Mouse (Mus musculus): ENCODE results near the gene Olfr62.

Olfr62 gene

GRCm38 (mm10) chr4:118658652-118659051 lies at the start of gene Olfr62:
Gene Olfr62, plus strand, starts transcription at chr4:118658952.
- no peak for DNase-seq (ENCODE audit: low spot score)

- no peak for DNase-seq (ENCODE audit: low spot score)
Observed at GRCm38 (mm10) chr4:118609836-118610235, 48.9 kb upstream of the Olfr62 start.

GRCm38 (mm10) chr4:118612619-118613018 lies 46.1 kb upstream of the Olfr62 start:
- DNase-seq (ENCODE audit: low spot score) = no peak

GRCm38 (mm10) chr4:118615412-118615811 lies 43.3 kb upstream of the Olfr62 start:
- no peak for DNase-seq (ENCODE audit: low spot score)

- DNase-seq (ENCODE audit: low spot score) = peak; percentile 97
Observed at GRCm38 (mm10) chr4:118620279-118620966, 38.3 kb upstream of the Olfr62 start, which contains the start of the genes Cfap57 and Ebna1bp2. Gene Cfap57, minus strand, starts transcription at chr4:118620777. Gene Ebna1bp2, plus strand, starts transcription at chr4:118620799.

GRCm38 (mm10) chr4:118620967-118621320 lies 37.8 kb upstream of the Olfr62 start:
- DNase-seq (ENCODE audit: low spot score) = no peak

- DNase-seq (ENCODE audit: low spot score) = no peak
Observed at GRCm38 (mm10) chr4:118621781-118622180, 37.0 kb upstream of the Olfr62 start.

GRCm38 (mm10) chr4:118630261-118630660 lies 28.5 kb upstream of the Olfr62 start:
- no peak for DNase-seq (ENCODE audit: low spot score)

GRCm38 (mm10) chr4:118642346-118643190 lies 16.2 kb upstream of the Olfr62 start:
- DNase-seq (ENCODE audit: low spot score) = no peak

GRCm38 (mm10) chr4:118645234-118645633 lies 13.5 kb upstream of the Olfr62 start:
- DNase-seq (ENCODE audit: low spot score) = peak; percentile 60

- DNase-seq (ENCODE audit: low spot score) = no peak
Observed at GRCm38 (mm10) chr4:118687086-118687485, 28.3 kb downstream of the Olfr62 start.

GRCm38 (mm10) chr4:118692412-118692973 lies 33.7 kb downstream of the Olfr62 start, which contains the start of gene Olfr1342:
Gene Olfr1342, minus strand, starts transcription at chr4:118692756.
- no peak for DNase-seq (ENCODE audit: low spot score)

- DNase-seq (ENCODE audit: low spot score) = no peak
Observed at GRCm38 (mm10) chr4:118693812-118694211, 35.1 kb downstream of the Olfr62 start.

GRCm38 (mm10) chr4:118703223-118703622 lies 44.5 kb downstream of the Olfr62 start, which contains the start of gene Olfr1341:
Gene Olfr1341, plus strand, starts transcription at chr4:118703523.
- DNase-seq (ENCODE audit: low spot score) = no peak

GRCm38 (mm10) chr4:118708086-118708485 lies 49.3 kb downstream of the Olfr62 start:
- no peak for DNase-seq (ENCODE audit: low spot score)

- DNase-seq (ENCODE audit: low spot score) = no peak
Observed at GRCm38 (mm10) chr4:118711656-118712055, 52.9 kb downstream of the Olfr62 start.

Measured in adipocyte (in vitro differentiated cells).